In genomic region chr10:98651127-98651526, GRCm38 (mm10) we compare ENCODE assay signal across 17 mouse cellular contexts.
"Had no signal": no experiment of that assay in that cellular context is flagged by ENCODE, and none has a peak within 500 bp of the region (broad histone marks: within the 10 kb centered on the region; RNA-seq: fewer than 3 reads in every experiment).

No protein-coding gene starts in this region.

- H3K27me3 ChIP-seq: liver, embryonic 12.5 days; neural tube, embryonic 13.5 days; neural tube, embryonic 15.5 days had no signal

- H3K4me1 ChIP-seq: midbrain, embryonic 10.5 days; neural tube, embryonic 15.5 days had no signal

- H3K9ac ChIP-seq: liver, embryonic 12.5 days; liver, embryonic 14.5 days; neural tube, embryonic 13.5 days; neural tube, embryonic 15.5 days had no signal

- H3K9me3 ChIP-seq: liver, embryonic 12.5 days; midbrain, embryonic 10.5 days; neural tube, embryonic 13.5 days; neural tube, embryonic 15.5 days had no signal

- H3K27ac ChIP-seq: liver, embryonic 12.5 days; liver, embryonic 14.5 days; midbrain, embryonic 10.5 days; neural tube, embryonic 13.5 days; neural tube, embryonic 15.5 days had no signal

- H3K36me3 ChIP-seq: liver, embryonic 12.5 days; midbrain, embryonic 10.5 days; neural tube, embryonic 13.5 days; neural tube, embryonic 15.5 days had no signal

- H3K4me3 ChIP-seq: liver, embryonic 12.5 days; midbrain, embryonic 10.5 days; myocyte; neural tube, embryonic 13.5 days; neural tube, embryonic 15.5 days had no signal

- ATAC-seq: midbrain, embryonic 16.5 days had no signal

- DNase-seq: lung, adult 2 months; midbrain, embryonic 14.5 days; retina, postnatal 1 day; right cerebral cortex, adult 18-20 months; right cerebral cortex, postnatal 25 days; right cerebral cortex, postnatal 4 days; spleen, adult 18-20 months; thymus, adult 18-20 months; thymus, postnatal 14 days; thymus, postnatal 36 days had no signal

- H3K4me2 ChIP-seq: liver, embryonic 12.5 days; neural tube, embryonic 13.5 days; neural tube, embryonic 15.5 days had no signal
